Mouse (Mus musculus) lung, postnatal 14 days (tissue): ENCODE measurements around the gene Dcn.
A peak's percentile ranks its signal among the peaks of the same experiment; 100 is the strongest.

ENCODE experiments used
- DNase-seq: peaks from one replicate; pipeline ENCODE4 v3.0.0; 2021

Gene Dcn

DNA sequence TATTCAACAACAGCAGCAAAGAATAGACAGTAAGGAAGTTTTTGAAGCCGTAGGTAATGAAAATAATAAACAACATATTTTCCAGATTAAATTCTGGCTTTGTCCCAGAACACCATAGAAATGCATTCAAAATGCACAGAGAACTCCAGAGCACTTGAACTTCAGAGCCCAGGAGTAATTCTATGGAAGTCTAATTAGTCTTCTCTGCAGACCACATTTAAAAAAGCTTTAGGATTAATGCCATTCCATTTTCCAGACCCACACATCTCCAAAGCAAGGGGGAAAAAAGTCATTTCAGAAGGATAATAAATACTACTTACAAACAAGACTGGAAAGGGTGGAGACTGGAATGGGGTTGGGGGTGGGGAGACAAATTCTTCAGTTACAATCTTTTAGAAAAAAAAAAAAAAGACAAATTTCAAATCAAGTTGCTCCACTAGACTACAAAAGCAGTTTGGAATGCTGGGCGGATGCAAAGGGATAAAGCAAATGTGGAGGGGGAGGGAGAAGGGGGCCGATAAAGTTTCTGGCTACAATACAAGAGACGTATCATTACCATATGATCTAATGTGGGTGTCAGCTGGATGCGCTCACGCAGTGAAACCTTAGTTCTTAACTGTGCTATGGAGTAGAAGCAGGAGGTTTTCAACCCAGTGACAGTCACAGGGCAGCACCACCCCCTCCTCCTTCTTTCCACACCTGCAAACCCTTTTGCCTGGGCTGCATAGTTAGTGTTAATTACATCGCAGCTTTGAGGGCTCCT lies at the start of gene Dcn:
Gene Dcn, plus strand, starts transcription at position 606 of the 763 bp plus-strand sequence.
- no peak for DNase-seq

GRCm38 (mm10) chr10:97436662-97437061 lies 42.7 kb upstream of the Dcn start:
- DNase-seq: peak; percentile 41

- DNase-seq: no peak
These were observed 37.1 kb upstream of the Dcn start for GRCm38 (mm10) chr10:97442300-97442699.

DNA sequence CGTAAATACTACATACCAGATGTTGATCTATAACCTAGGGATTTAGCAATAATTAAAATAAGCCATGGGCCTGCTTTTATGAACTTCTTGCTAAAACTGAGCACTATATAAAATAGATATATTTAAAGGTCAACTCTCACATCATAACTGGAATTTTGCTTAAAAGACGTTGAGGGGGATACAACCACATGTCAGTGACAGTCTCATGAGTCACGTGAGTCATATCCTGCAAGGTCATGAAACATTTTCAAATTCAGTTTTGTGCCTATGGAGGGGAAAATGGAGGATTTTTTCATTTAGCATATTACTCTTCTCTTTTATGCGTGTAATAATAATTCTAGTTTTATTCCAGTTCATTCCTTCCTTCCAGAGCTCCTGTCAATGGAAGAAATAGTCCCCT lies 32.9 kb upstream of the Dcn start:
- DNase-seq: no peak

- no peak for DNase-seq
These were observed 26.5 kb upstream of the Dcn start for GRCm38 (mm10) chr10:97452886-97453285.

GRCm38 (mm10) chr10:97453529-97453928 lies 25.9 kb upstream of the Dcn start:
- DNase-seq: no peak

DNA sequence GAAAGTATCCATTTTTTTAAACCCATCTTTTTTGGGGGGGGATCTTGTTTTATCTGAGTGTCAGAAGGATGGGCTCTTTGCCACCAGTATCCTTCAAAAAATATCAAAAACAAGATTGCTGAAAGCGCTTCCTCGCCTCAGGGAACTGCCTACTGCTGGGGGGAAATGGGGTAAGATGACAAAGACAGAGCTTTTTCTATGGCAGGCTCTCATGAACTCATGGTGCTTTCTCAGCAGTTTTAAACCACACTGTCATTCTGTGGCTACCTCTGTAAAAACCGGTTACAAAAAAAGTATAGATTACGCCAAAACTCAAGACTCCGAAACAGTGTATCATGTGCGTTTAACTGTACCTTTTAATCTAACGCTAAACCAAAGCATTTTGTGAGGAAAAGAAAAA lies 22.4 kb upstream of the Dcn start:
- DNase-seq: no peak

DNA sequence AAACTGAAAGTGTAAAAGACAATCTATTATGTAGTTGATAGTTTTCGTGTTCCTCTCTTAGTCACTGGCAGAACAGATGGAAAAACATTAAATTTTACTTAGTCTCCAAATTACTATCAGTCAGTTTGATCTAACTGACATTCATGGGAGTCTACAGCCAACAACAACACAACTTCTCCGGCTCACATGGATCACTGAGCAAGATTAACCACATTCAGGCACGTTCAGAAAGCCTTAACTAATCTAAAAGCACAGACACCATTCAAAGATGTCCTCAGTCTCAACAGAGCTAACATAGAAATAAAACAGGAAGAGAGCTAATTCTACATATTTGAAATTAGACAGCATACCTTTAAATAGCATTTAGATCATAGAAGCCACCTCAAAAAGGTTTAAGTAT lies 12.6 kb upstream of the Dcn start:
- no peak for DNase-seq

DNA sequence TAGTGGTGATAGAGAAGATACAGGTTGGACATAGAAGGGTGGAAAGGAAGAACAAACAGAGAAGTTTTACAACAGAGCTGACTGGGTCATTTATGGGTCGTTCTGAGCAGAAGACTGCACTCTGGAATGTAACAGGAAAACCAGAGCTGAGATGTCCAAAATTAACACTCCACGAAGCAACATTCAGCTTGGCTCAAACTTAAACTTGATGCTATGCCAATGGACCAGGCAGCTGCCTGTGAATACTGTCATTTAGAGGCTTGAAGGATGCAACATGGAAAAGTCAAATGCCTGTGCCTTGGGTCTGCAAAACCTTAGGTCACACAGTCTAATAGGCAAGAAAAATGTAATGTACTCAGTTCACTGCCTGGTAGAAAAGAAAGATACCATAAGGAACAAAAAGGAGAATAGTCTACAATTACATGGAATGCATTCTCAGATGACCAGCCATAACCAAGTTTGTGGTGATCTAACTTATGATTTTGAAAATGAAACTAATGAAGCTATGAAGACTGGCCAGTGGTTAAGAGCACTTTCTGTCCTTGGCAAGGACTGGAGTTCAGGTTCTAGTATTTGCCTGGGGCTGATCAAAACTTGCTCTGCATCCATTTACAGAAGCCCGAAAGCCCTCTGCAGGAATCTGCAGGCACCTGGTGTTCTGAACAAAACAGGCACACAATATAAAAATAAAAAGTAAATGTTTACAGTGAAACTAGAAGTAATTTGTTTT lies 9.8 kb upstream of the Dcn start:
- peak; percentile 22 for DNase-seq

DNA sequence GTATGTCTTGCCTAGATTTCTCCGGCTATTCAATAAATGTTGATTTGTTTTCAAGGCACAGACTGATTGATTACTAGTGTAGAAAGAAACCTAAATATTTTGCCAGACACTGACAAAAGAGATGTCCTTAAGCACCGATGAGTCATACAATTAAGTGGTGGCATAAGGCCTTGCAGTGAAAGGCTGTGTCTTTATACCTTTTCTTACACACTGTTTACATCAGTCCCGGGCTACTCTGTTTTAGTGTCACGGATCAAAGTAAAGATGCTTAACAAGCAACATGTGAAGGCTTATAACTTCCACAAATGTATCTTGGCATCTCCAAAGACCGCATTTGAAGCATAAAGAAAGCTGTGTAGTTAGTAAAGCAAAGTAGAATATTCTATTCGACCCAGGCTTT lies 3.9 kb upstream of the Dcn start:
- no peak for DNase-seq

GRCm38 (mm10) chr10:97478259-97478658 lies 1.1 kb upstream of the Dcn start:
- DNase-seq: no peak

DNA sequence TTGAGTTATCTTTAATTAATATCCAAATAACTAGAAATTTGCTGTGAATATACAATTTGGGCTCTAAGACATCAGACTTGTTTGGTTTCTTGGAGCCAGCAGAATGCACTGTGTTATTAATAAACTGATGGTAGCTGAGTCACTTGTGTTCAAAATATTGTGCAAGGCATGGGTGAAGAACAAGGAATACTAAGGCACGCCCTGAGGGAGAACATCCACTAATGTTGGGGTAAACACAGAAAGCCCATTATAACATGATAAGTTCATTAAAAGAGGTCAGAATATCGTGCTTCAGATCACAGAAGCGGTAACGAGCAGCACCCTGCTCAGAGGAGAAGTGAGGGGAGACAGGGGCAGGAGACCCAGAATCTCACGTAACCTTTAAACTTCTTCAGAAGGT lies 2.7 kb downstream of the Dcn start:
- DNase-seq: no peak

DNA sequence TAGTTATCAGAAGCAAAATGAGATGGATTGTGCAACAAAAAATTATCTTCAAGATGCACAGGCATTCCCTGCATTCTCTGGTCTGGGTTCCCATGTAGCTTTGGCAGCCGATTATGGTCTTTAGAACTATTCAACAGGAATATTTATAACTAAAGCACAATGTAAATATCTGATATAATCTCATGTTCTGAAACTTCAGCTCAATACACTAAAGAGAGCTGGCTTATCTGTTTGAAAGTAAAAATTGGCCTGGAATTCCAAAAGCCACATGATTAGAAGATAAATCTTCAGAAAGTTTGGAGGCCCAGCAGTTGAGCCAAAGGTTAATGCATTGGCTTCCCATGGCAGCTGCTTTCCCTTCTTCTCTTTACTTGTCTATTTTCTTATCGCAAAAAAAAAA lies 4.6 kb downstream of the Dcn start:
- DNase-seq: no peak

DNA sequence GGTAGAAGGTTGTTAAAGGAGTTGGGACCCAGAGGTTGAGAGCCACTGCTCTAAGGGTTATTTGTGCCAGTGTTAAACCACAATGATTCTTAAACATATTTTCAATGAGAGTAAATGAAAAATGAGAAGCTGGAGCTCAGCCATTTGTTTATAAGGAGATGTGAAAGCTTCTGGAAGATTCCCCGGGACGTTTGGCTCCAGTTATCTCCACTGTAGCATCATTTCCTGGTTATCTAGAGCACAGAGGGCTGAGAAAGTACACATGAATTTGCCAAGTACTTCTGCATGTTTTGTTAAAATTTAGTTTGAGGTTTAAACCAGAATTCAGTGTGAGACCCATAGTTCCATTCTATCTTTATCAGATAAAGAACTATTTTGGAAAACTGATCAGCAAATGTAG lies 5.7 kb downstream of the Dcn start:
- DNase-seq: no peak

GRCm38 (mm10) chr10:97486085-97486484 lies 6.7 kb downstream of the Dcn start:
- DNase-seq: no peak

DNA sequence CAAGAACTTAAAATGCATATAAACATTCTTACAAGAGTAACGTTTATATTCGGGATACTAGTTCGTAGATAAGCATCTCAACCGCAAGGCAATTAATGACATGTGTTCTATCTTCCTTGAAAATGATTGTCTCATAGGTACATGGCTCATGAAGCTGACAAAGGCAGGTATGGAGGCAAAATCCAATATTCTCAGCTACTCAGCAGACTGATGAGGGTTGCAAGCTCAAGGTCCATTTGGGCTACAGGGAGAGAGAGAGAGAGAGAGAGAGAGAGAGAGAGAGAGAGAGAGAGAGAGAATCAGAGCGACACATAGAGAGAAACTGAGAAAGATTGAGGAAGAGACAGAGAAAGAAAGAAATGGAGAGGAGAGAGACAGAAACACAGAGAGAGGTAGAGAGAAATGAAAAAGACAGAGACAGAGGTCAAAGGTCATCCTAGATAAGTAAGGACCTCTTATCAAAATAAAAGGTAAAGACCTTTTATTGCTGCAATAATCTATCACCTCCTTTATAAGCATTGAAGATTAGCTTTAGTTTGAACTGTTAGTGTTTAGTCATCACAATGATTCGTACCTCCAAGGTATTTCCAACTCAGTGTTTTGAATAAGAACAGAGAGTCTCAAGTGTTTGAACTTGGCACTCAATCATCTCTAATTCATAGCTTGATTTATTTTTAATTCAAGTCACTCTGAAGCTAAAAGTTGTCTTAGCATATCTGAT lies 8.0 kb downstream of the Dcn start:
- DNase-seq: no peak

DNA sequence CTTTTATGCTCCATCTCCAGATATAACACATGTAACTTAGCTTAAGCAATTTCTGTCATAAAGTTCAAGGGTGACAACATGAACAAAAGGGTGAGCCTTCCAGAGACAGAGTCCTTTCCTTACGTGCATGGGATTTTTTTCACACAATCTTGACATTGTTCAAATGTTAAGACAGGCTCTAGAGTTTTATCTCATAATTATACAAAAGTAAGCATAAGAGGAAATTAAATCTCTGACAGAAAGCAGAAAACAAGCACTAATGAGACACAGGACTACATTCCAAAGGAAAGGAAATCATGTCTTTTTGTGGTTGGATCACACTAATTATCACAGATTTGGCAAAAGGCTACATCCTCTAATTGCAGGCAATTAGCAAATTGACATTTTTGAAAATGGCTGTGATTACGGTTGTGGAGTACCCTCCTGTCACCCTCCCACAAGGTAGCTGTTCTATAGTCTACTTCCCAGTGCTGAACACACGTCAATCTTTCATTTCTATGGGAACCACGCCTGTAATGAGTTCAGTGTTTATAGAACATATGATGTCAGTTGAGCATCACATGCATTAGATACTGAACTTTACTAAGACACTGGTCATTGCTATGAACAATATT lies 13.1 kb downstream of the Dcn start:
- no peak for DNase-seq

- DNase-seq: no peak
These were observed 18.2 kb downstream of the Dcn start for GRCm38 (mm10) chr10:97497646-97498045.

GRCm38 (mm10) chr10:97523366-97523765 lies 44.0 kb downstream of the Dcn start:
- no peak for DNase-seq

DNA sequence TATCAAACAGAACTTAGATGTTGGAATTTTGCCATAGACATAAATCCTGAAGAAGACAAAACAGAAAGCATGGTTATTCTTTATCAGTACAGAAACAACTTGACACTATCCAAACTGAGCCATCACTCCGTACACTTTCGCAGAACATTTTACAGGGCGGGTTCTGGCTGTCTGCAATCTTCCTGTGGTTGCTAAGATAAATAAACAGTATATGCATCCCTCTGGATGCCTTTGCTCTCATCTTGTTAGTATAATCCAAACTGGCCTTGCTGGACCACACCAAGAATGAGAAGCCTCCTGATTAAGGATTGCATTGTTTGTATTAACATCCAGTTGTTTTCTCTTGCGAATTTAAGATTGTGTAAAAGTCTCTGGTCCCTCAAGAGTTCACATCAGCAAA lies 56.3 kb downstream of the Dcn start:
- DNase-seq: no peak

GRCm38 (mm10) chr10:97536921-97537320 lies 57.5 kb downstream of the Dcn start:
- peak; percentile 9 for DNase-seq

- no peak for DNase-seq
These were observed 58.8 kb downstream of the Dcn start for GRCm38 (mm10) chr10:97538202-97538601.

GRCm38 (mm10) chr10:97547740-97548139 lies 68.3 kb downstream of the Dcn start:
- no peak for DNase-seq
